ENCODE assay signal across 24 mouse cellular contexts in the genomic region with DNA sequence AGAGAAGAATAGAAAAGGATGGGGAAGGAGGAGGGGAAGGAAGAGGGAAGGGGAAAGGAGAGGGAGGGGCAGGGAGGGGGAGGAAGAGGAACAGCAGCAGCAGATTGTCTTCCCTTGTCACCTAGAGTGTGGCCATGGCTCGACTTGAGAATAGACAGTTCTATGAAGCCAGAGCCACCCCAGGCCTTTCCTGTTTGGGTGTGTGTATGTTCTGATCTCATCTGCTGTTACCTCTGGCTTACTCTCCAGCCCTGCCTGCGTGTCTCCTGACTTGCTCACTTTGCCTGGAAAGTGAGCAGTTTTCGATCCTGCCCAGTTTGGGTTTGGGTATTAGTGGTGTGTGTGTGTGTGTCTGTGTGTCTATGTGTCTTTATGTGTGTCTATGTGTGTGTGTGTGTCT. TPM values are rescaled to one million over a fixed set of nuclear protein-coding genes. Genes with fewer than 3 reads are reported as not detected.
DNase-seq lines count a peak whose midpoint lies in the region; ATAC-seq and TF ChIP-seq lines count a peak whose summit lies in the region.
"Had no signal": no experiment of that assay in that cellular context is flagged by ENCODE, and none has a peak within 500 bp of the region (broad histone marks: within the 10 kb centered on the region; RNA-seq: fewer than 3 reads in every experiment).

No protein-coding gene starts in this region.

- TF ChIP-seq CTCF in heart, postnatal 0 days (IDR thresholded peaks at IDR 0.05; ENCODE audit: low read depth) = no peak
- no peak for TF ChIP-seq CTCF in lung, postnatal 0 days (IDR thresholded peaks at IDR 0.05)

- no peak for TF ChIP-seq EP300 in heart, postnatal 0 days (IDR thresholded peaks at IDR 0.05; ENCODE audit: low read depth)
- no peak for TF ChIP-seq EP300 in lung, postnatal 0 days (IDR thresholded peaks at IDR 0.05)

- no peaks in the 10 kb centered on the region for H3K27me3 ChIP-seq in heart, postnatal 0 days (ENCODE audit: control insufficient read depth, insufficient read depth, low read length)
- no peaks in the 10 kb centered on the region for H3K27me3 ChIP-seq in heart, embryonic 11.5 days (ENCODE audit: control insufficient read depth, insufficient read depth, low read length)
- H3K27me3 ChIP-seq in lung, postnatal 0 days (replicated peaks; ENCODE audit: insufficient read depth, low read length) = no peaks in the 10 kb centered on the region
- H3K27me3 ChIP-seq in stomach, embryonic 14.5 days (ENCODE audit: control insufficient read depth, insufficient read depth, low read length) = no peaks in the 10 kb centered on the region
- H3K27me3 ChIP-seq: embryonic facial prominence, embryonic 13.5 days; forebrain, embryonic 15.5 days; hindbrain, embryonic 12.5 days; intestine, embryonic 15.5 days; limb, embryonic 12.5 days; liver, embryonic 15.5 days had no signal

- H3K9me3 ChIP-seq in heart, postnatal 0 days (replicated peaks; ENCODE audit: control insufficient read depth, low read length) = no peaks in the 10 kb centered on the region
- no peaks in the 10 kb centered on the region for H3K9me3 ChIP-seq in heart, embryonic 11.5 days (replicated peaks; ENCODE audit: control insufficient read depth, low read length)
- no peaks in the 10 kb centered on the region for H3K9me3 ChIP-seq in lung, postnatal 0 days (ENCODE audit: low read length)
- no peaks in the 10 kb centered on the region for H3K9me3 ChIP-seq in stomach, embryonic 14.5 days (ENCODE audit: control insufficient read depth, low read depth, low read length)
- H3K9me3 ChIP-seq: embryonic facial prominence, embryonic 13.5 days; forebrain, embryonic 10.5 days; forebrain, embryonic 15.5 days; hindbrain, embryonic 12.5 days; intestine, embryonic 15.5 days; limb, embryonic 12.5 days; liver, embryonic 15.5 days had no signal

- no peaks in the 10 kb centered on the region for H3K4me1 ChIP-seq in heart, postnatal 0 days (ENCODE audit: control insufficient read depth, insufficient read depth)
- H3K4me1 ChIP-seq in heart, embryonic 11.5 days (ENCODE audit: control insufficient read depth, insufficient read depth, low read length) = no peaks in the 10 kb centered on the region
- H3K4me1 ChIP-seq in lung, postnatal 0 days (ENCODE audit: insufficient read depth, low read depth, low read length) = no peaks in the 10 kb centered on the region
- H3K4me1 ChIP-seq in brown adipose tissue, adult 24 weeks (ENCODE audit: control insufficient read depth, insufficient read depth, insufficient read length, low read length) = peaks cover 15% of the 10 kb centered on the region
- H3K4me1 ChIP-seq in stomach, embryonic 14.5 days (ENCODE audit: control insufficient read depth, insufficient read depth, low read length) = no peaks in the 10 kb centered on the region
- H3K4me1 ChIP-seq: forebrain, embryonic 15.5 days; intestine, embryonic 15.5 days; liver, embryonic 15.5 days had no signal

- H3K9ac ChIP-seq in heart, postnatal 0 days (replicated peaks; ENCODE audit: low read depth, low read length) = no peak overlapping the region
- H3K9ac ChIP-seq in heart, embryonic 11.5 days (ENCODE audit: low read depth, low read length) = no peak overlapping the region
- H3K9ac ChIP-seq in lung, postnatal 0 days (replicated peaks; ENCODE audit: low read depth) = no peak overlapping the region
- H3K9ac ChIP-seq in stomach, embryonic 14.5 days (replicated peaks; ENCODE audit: low read depth, low read length) = no peak overlapping the region
- H3K9ac ChIP-seq: embryonic facial prominence, embryonic 13.5 days; forebrain, embryonic 15.5 days; hindbrain, embryonic 12.5 days; intestine, embryonic 15.5 days; limb, embryonic 12.5 days; liver, embryonic 15.5 days had no signal

- peak; percentile 71; the same call in 1 of the 2 replicates for ATAC-seq in heart, postnatal 0 days (ENCODE audit: insufficient read depth, low read depth)
- no peak for ATAC-seq in heart, embryonic 11.5 days (replicated peaks; ENCODE audit: insufficient number of reproducible peaks, low FRiP score, low TSS enrichment)
- ATAC-seq in lung, postnatal 0 days = 0 out of 2 replicates have a peak, but pooled peaks have one; percentile 37
- 0 out of 2 replicates have a peak, but pooled peaks have one; percentile 6 for ATAC-seq in stomach, embryonic 14.5 days (ENCODE audit: insufficient number of reproducible peaks, insufficient read depth, low FRiP score, low read depth)
- ATAC-seq: forebrain, embryonic 15.5 days; hindbrain, postnatal 0 days; intestine, embryonic 15.5 days had no signal

- peak; percentile 12 for DNase-seq in heart, postnatal 0 days (ENCODE audit: low spot score)
- no peak for DNase-seq in lung, postnatal 0 days (ENCODE audit: low spot score)
- no peak for DNase-seq in lung, postnatal 14 days
- DNase-seq: adrenal gland, postnatal 25 days; B cell, adult 2 months; cerebellum, adult 18-20 months; cerebellum, postnatal 10 days; kidney, adult 2 months; kidney, postnatal 25 days; midbrain, embryonic 14.5 days; right cerebral cortex, postnatal 25 days; thymus, adult 18-20 months; thymus, postnatal 36 days had no signal

- H3K4me2 ChIP-seq in heart, postnatal 0 days (ENCODE audit: low read depth, low read length) = no peak overlapping the region
- no peak overlapping the region for H3K4me2 ChIP-seq in heart, embryonic 11.5 days
- H3K4me2 ChIP-seq in lung, postnatal 0 days (replicated peaks; ENCODE audit: low read depth, low read length) = no peak overlapping the region
- no peak overlapping the region for H3K4me2 ChIP-seq in stomach, embryonic 14.5 days (replicated peaks; ENCODE audit: low read depth, low read length)
- H3K4me2 ChIP-seq: embryonic facial prominence, embryonic 13.5 days; forebrain, embryonic 15.5 days; hindbrain, embryonic 12.5 days; intestine, embryonic 15.5 days; limb, embryonic 12.5 days; liver, embryonic 15.5 days had no signal

- no peak overlapping the region for H3K4me3 ChIP-seq in heart, postnatal 0 days (ENCODE audit: low read depth, low read length)
- no peak overlapping the region for H3K4me3 ChIP-seq in heart, embryonic 11.5 days (ENCODE audit: low read depth, low read length)
- H3K4me3 ChIP-seq in lung, postnatal 0 days (ENCODE audit: low read depth, low read length) = no peak overlapping the region
- no peak overlapping the region for H3K4me3 ChIP-seq in brown adipose tissue, adult 24 weeks (ENCODE audit: insufficient read depth, low read depth, low read length)
- no peak overlapping the region for H3K4me3 ChIP-seq in stomach, embryonic 14.5 days (ENCODE audit: low read depth, low read length)
- H3K4me3 ChIP-seq: embryonic facial prominence, embryonic 13.5 days; forebrain, embryonic 10.5 days; forebrain, embryonic 15.5 days; hindbrain, embryonic 12.5 days; intestine, embryonic 15.5 days; limb, embryonic 12.5 days; liver, embryonic 15.5 days had no signal

- H3K36me3 ChIP-seq in heart, postnatal 0 days (replicated peaks; ENCODE audit: control insufficient read depth, insufficient read depth, low read length) = no peaks in the 10 kb centered on the region
- H3K36me3 ChIP-seq in heart, embryonic 11.5 days (ENCODE audit: control insufficient read depth, insufficient read depth, low read length) = no peaks in the 10 kb centered on the region
- H3K36me3 ChIP-seq in lung, postnatal 0 days (ENCODE audit: insufficient read depth, low read length) = no peaks in the 10 kb centered on the region
- no peaks in the 10 kb centered on the region for H3K36me3 ChIP-seq in stomach, embryonic 14.5 days (ENCODE audit: control insufficient read depth, insufficient read depth, low read length)
- H3K36me3 ChIP-seq: embryonic facial prominence, embryonic 13.5 days; forebrain, embryonic 10.5 days; forebrain, embryonic 15.5 days; hindbrain, embryonic 12.5 days; intestine, embryonic 15.5 days; limb, embryonic 12.5 days; liver, embryonic 15.5 days had no signal

- no peak overlapping the region for H3K27ac ChIP-seq in heart, postnatal 0 days (ENCODE audit: low read depth)
- no peak overlapping the region for H3K27ac ChIP-seq in heart, embryonic 11.5 days (ENCODE audit: low read depth, low read length)
- no peak overlapping the region for H3K27ac ChIP-seq in lung, postnatal 0 days (ENCODE audit: low read length)
- peak overlapping the region; percentile 87 for H3K27ac ChIP-seq in brown adipose tissue, adult 24 weeks (replicated peaks; ENCODE audit: low read depth, low read length)
- no peak overlapping the region for H3K27ac ChIP-seq in stomach, embryonic 14.5 days (ENCODE audit: low read length)
- H3K27ac ChIP-seq: embryonic facial prominence, embryonic 13.5 days; forebrain, embryonic 10.5 days; forebrain, embryonic 15.5 days; hindbrain, embryonic 12.5 days; hindbrain, postnatal 0 days; intestine, embryonic 15.5 days; limb, embryonic 12.5 days; liver, embryonic 15.5 days had no signal

- WGBS in heart, postnatal 0 days = 45% methylated on average over 3 of the region's 3 CpGs
- 52% methylated on average over 3 of the region's 3 CpGs for WGBS in heart, embryonic 11.5 days (ENCODE audit: insufficient replicate concordance)
- 57% methylated on average over 3 of the region's 3 CpGs for WGBS in lung, postnatal 0 days
- WGBS in stomach, embryonic 14.5 days = 54% methylated on average over 3 of the region's 3 CpGs

RNA-seq across cellular contexts. Expression of a gene that starts 23.0 kb away (rescaled TPM):
- total RNA-seq in heart, postnatal 0 days (2014; rRNA removed; ENCODE audit: low replicate concordance) = 12.9 and 14.3 TPM in 2 replicates
- 4.1 and 5.5 TPM in 2 replicates for polyA plus RNA-seq in heart, postnatal 0 days (2015; fragmentation: Nextera tagmentation; extraction: Ambion mirVana)
- polyA plus RNA-seq in heart, embryonic 11.5 days (2014; fragmentation: Nextera tagmentation; extraction: Ambion mirVana) = 6.2 and 7.7 TPM in 2 replicates
- polyA plus RNA-seq in lung, postnatal 0 days (2015; fragmentation: Nextera tagmentation; extraction: Ambion mirVana) = 6.0 and 7.2 TPM in 2 replicates
- 1.1 and 2.1 TPM in 2 replicates for polyA plus RNA-seq in brown adipose tissue, adult 24 weeks (2012; ENCODE audit: insufficient read depth, insufficient read length, missing spikeins)
- polyA plus RNA-seq in stomach, embryonic 14.5 days (2014; fragmentation: Nextera tagmentation; extraction: Ambion mirVana) = 16.4 and 18.8 TPM in 2 replicates
